Mouse (Mus musculus): Measurements from ENCODE around the gene Gbgt1.

GRCm38 (mm10) chr2:28494521-28494920 lies 2.2 kb upstream of the Gbgt1 start:
- TF ChIP-seq POLR2A (IDR thresholded peaks at IDR 0.05; ENCODE audit: borderline replicate concordance, extremely low read depth, low read depth, low read length) (no peak), CTCF (IDR thresholded peaks at IDR 0.05; ENCODE audit: insufficient read depth, low read length) (no peak)

Data from lung, adult 2 months (tissue).